Mouse (Mus musculus) mouse trophoblast stem cell (cell line): ENCODE measurements at regions not wholly inside any gene's neighbourhood (a gene's known extent, or its start where the extent isn't known, plus 50 kb on each side); places are given as distances from the start of the nearest gene placed in this dataset.
"Not testable (repeated sequence)": the region's sequence is repeated elsewhere in the genome, so short reads cannot be mapped to it uniquely, and the experiment has no call there.

Experiments
- in situ Hi-C, 2 experiments: fragments of 300-500 bp; cut with MseI, MboI; formaldehyde crosslinking; loops; 2 replicates in 1 of 2; 3 replicates in 1 of 2; pipeline ENCODE4 v1.15.1; 2025

GRCm38 (mm10) chr3:84390769-84391168 is 84.1 kb upstream of the Trim2 start:
- in situ Hi-C loops = no loop called here

GRCm38 (mm10) chr3:84388486-84388885 is 81.8 kb upstream of the Trim2 start:
- in situ Hi-C loops = no loop called here

- in situ Hi-C loops = no loop called here
Measured at GRCm38 (mm10) chr3:84385656-84386055, 79.0 kb upstream of the Trim2 start.

- in situ Hi-C loops = no loop called here
Measured at GRCm38 (mm10) chr3:84383559-84383958, 76.9 kb upstream of the Trim2 start.

- in situ Hi-C loops = not testable (repeated sequence)
Measured at GRCm38 (mm10) chr3:84383038-84383437, 76.4 kb upstream of the Trim2 start.

GRCm38 (mm10) chr3:84382006-84382405 is 75.3 kb upstream of the Trim2 start:
- in situ Hi-C loops = no loop called here

GRCm38 (mm10) chr3:84378987-84379556 is 72.4 kb upstream of the Trim2 start:
- in situ Hi-C loops = no loop called here

GRCm38 (mm10) chr3:84376510-84376909 is 69.8 kb upstream of the Trim2 start:
- in situ Hi-C loops = no loop called here

GRCm38 (mm10) chr3:84375832-84376231 is 69.2 kb upstream of the Trim2 start:
- in situ Hi-C loops = no loop called here

- in situ Hi-C loops = no loop called here
Measured at GRCm38 (mm10) chr3:84371842-84372241, 65.2 kb upstream of the Trim2 start.

GRCm38 (mm10) chr3:84367145-84367740 is 60.6 kb upstream of the Trim2 start:
- in situ Hi-C loops = no loop called here

- in situ Hi-C loops = loop anchor here in 1 of 2 experiments (10.0 kb wide), 1 partner anchor 186 kb away; no protein-coding TSS in a partner anchor
Measured at GRCm38 (mm10) chr3:84358672-84359071, 52.0 kb upstream of the Trim2 start.

GRCm38 (mm10) chr3:84356690-84357014 is 50.0 kb upstream of the Trim2 start:
- in situ Hi-C loops = loop anchor here in 1 of 2 experiments (10.0 kb wide), 1 partner anchor 188 kb away; no protein-coding TSS in a partner anchor
